Mouse (Mus musculus): Measurements from ENCODE around the gene Ess2.

Gene Ess2

GRCm38 (mm10) chr16:17921325-17922162, 10.4 kb upstream of the Ess2 start:
- peak; percentile 94 to 96 for DNase-seq

- DNase-seq: no peak
These were observed 9.4 kb upstream of the Ess2 start for GRCm38 (mm10) chr16:17920586-17920985.

DNA sequence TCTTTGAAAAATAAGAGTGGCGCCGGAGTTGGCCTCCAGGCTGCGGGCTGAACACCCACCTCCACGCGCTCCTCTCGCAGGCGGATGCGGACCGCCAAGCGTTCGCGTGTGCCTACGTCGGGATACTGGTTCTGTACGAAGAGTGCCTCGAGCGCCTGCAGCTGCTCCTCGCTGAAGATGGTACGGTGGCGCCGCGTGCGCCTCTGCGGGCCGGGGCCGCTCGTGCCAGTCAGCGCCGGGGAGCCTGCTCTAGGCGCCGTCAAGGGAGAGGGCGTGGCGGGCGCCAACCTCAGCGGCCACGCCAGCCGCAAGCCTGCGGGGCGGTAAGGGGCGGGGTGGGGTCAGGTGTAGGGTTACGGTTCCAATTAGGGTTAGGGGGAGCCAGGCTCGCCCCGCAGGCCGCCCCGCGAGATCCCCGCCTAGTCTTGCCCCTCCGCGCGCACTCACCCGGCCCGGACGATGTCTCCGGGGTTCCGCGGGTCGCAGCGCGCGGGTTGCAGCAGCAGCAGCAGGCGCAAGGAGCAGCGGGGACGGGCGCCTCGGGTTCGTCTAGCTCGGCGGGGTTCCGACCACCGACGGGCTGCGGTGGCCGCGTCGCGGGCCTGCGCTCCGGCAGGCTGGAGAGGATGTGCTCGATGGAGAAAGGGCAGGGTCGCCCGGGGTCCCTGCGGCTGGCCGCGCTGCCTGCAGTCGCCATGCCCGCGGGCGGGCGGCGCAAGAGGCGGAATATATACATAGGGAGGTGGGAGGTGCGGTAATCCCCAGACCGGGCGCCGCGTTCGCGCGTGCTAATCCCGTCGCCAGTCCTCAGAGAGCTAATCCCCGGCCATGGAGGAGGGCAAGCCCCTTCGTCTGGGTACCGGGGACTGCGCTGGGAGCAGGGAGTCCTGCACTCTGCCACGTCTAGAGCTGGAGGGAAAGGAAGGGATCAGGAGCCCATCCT, 3.4 kb upstream of the Ess2 start, which contains the start of gene Gsc2:
TSS of gene Gsc2 (minus strand) at position 753 of the 943 bp plus-strand sequence.
- DNase-seq: no peak

DNA sequence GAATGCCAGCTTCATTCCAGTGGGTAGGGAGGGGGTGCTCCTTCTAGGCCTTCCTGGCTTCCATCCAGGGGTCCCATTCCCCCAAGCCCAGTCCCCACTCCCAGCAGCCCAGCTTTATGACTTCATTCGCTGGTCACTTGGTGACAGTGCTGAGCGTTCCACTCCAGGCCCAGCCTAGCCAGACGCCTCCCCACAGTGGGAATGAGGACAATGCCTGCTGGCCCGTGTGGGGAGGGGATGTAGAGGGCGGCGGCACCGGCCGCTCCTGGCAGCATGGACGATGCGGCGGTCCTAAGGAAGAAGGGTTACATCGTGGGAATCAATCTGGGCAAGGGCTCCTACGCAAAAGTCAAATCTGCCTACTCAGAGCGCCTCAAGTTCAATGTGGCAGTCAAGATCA, 12.7 kb downstream of the Ess2 start, which contains the start of the genes Dgcr2 and Tssk2:
TSS of gene Dgcr2 (minus strand) at position 101 of the 400 bp plus-strand sequence.
TSS of gene Tssk2 (plus strand) at position 176 of the 400 bp plus-strand sequence.
- no peak for DNase-seq

- DNase-seq: no peak
These were observed 15.1 kb downstream of the Ess2 start for GRCm38 (mm10) chr16:17896091-17896490.

GRCm38 (mm10) chr16:17893923-17894322, 17.2 kb downstream of the Ess2 start, which contains the start of gene Tssk1:
TSS of gene Tssk1 (plus strand) at chr16:17894223.
- DNase-seq: no peak

DNA sequence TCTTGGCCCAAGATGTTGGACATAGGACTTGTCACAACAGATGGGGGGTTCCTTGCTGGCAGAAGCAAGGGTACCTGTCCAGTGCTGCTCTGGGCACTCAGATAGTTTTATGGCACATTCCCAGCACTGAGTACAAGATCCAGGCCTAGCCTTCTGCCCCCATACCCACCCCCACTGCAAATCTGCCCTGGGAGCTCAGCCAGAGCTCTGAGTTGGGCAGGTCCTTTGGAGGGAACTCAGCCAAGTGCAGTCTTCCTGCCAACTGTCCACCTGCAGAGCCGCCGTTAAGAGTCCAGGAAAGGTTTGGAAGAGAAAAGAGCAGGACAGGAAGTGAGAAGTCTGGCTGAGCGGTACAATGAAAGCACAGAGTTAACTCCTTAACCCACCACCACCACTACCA, 18.5 kb downstream of the Ess2 start:
- DNase-seq: peak; percentile 59 to 69

GRCm38 (mm10) chr16:17891567-17891959, 19.6 kb downstream of the Ess2 start, which contains the start of gene Gm20518:
TSS of gene Gm20518 (minus strand) at chr16:17891671.
- peak; percentile 98 to 99 for DNase-seq

- peak; percentile 83 to 88 for DNase-seq
These were observed 20.1 kb downstream of the Ess2 start for GRCm38 (mm10) chr16:17890917-17891566.

DNA sequence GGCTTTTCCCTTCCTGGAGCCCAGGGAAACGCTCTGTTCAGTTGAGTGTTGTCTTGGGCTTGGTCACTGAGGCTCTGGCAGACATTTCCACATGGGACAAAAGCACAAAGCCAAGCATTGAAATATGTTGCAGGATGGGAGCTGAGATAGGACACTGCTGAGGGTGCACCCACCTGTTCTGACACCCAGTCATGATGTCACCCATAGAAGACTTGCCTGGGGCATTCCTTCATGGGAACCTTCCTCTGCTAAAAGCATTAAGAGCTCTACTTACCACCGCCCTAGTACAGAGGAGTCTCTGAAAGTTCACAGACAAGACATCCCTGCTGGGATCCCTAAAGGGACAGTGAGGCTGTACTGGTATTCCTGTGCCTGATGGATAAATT, 20.8 kb downstream of the Ess2 start:
- DNase-seq: no peak

GRCm38 (mm10) chr16:17889689-17890341, 21.3 kb downstream of the Ess2 start:
- no peak for DNase-seq

DNA sequence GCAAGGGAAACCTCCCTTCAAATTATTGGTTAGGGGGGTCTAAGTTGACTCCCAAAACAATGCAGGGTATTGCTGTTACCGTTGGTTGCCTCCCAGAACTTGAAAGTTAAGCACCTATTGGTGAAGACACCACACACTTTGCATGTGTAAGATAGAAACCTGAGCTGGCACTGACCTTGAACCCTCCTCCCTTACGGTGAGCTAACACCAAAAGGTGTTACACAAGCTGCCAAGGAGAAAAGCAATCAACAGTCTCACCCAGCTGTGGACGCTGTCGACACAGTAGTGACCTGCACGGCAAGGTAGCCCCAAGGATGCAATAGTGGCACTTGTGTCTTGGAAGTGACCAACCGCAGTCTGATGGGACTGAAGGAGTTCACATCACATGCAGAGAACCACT, 27.0 kb downstream of the Ess2 start:
- DNase-seq: peak in 1 of 2 experiments; percentile 39

DNA sequence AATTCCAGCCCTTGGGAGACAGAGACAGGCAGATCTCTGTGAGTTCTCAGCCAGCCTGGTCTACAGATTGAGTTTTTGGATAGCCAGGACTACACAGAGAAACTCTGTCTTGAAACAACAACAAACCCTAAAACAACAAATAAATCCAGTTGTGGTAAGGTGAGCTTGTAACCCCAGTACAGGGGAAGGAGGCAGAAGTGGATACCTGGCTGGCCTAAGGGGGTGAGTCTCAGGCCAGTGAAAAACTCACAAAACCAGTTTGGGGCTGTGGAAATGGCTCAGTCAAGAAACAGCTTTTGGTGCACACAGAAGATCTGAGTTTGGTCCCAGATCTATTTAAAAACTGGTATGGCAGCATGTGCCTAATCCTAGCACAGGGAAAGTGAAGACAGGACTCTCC, 29.0 kb downstream of the Ess2 start:
- peak; percentile 40 to 59 for DNase-seq

GRCm38 (mm10) chr16:17879571-17879970, 31.6 kb downstream of the Ess2 start:
- no peak for DNase-seq

- DNase-seq: no peak
These were observed 35.1 kb downstream of the Ess2 start for GRCm38 (mm10) chr16:17876096-17876495.

DNA sequence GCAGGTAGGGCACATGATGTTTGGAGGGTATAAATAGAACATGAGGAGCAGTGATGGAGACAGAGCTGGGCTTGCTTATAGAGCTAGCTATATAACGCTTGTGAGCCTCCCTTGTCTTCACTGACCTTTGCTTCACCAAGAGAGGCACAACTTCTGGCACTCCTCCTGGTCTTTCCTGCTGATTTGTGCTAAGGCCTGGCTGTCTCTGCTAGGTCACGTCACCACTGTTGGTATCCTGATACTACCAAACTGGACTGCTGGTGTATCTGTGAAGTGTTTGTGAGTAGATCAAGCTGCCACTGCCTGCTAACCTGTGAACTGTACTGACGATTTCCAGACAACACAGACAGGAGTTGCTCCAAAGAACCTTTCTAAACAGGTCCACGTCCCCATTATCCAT, 36.0 kb downstream of the Ess2 start:
- DNase-seq: no peak

GRCm38 (mm10) chr16:17872995-17873394, 38.2 kb downstream of the Ess2 start:
- no peak for DNase-seq

GRCm38 (mm10) chr16:17871248-17871647, 39.9 kb downstream of the Ess2 start:
- no peak for DNase-seq

- DNase-seq: peak; percentile 27 to 55
These were observed 45.4 kb downstream of the Ess2 start for GRCm38 (mm10) chr16:17865770-17866169.

- DNase-seq: no peak
These were observed 45.9 kb downstream of the Ess2 start for GRCm38 (mm10) chr16:17865293-17865692.

GRCm38 (mm10) chr16:17858592-17858991, 52.6 kb downstream of the Ess2 start:
- DNase-seq: no peak

- DNase-seq: no peak
These were observed 54.0 kb downstream of the Ess2 start for GRCm38 (mm10) chr16:17857157-17857556.
